Mouse (Mus musculus): ENCODE data around the gene Sqor.

Sqor gene

GRCm38 (mm10) chr2:122784701-122785100, 19.7 kb downstream of the Sqor start:
- no peak for DNase-seq (ENCODE audit: low read depth)

- no peak for DNase-seq (ENCODE audit: low read depth)
Measured at GRCm38 (mm10) chr2:122786167-122786566, 21.1 kb downstream of the Sqor start.

- no peak for DNase-seq (ENCODE audit: low read depth)
Measured at GRCm38 (mm10) chr2:122789311-122789710, 24.3 kb downstream of the Sqor start.

- no peak for DNase-seq (ENCODE audit: low read depth)
Measured at GRCm38 (mm10) chr2:122789730-122790129, 24.7 kb downstream of the Sqor start.

GRCm38 (mm10) chr2:122804392-122804791, 39.4 kb downstream of the Sqor start:
- no peak for DNase-seq (ENCODE audit: low read depth)

- no peak for DNase-seq (ENCODE audit: low read depth)
Measured at GRCm38 (mm10) chr2:122806040-122806439, 41.0 kb downstream of the Sqor start.

GRCm38 (mm10) chr2:122809027-122809426, 44.0 kb downstream of the Sqor start:
- DNase-seq (ENCODE audit: low read depth): no peak

- DNase-seq (ENCODE audit: low read depth): no peak
Measured at GRCm38 (mm10) chr2:122816986-122817385, 51.9 kb downstream of the Sqor start.

GRCm38 (mm10) chr2:122821246-122821645, 56.2 kb downstream of the Sqor start:
- DNase-seq (ENCODE audit: low read depth): no peak

GRCm38 (mm10) chr2:122825406-122826236, 60.6 kb downstream of the Sqor start:
- no peak for DNase-seq (ENCODE audit: low read depth)

- no peak for DNase-seq (ENCODE audit: low read depth)
Measured at GRCm38 (mm10) chr2:122826302-122826701, 61.3 kb downstream of the Sqor start.

GRCm38 (mm10) chr2:122854636-122855035, 89.6 kb downstream of the Sqor start:
- DNase-seq (ENCODE audit: low read depth): no peak

- no peak for DNase-seq (ENCODE audit: low read depth)
Measured at GRCm38 (mm10) chr2:122855354-122855753, 90.3 kb downstream of the Sqor start.

All from c-Kit-positive CD71-negative TER-119-negative erythroid progenitor cells, embryonic 14.5 days (primary cell).